20 mouse cellular contexts compared by ENCODE assay signal in the genomic region with DNA sequence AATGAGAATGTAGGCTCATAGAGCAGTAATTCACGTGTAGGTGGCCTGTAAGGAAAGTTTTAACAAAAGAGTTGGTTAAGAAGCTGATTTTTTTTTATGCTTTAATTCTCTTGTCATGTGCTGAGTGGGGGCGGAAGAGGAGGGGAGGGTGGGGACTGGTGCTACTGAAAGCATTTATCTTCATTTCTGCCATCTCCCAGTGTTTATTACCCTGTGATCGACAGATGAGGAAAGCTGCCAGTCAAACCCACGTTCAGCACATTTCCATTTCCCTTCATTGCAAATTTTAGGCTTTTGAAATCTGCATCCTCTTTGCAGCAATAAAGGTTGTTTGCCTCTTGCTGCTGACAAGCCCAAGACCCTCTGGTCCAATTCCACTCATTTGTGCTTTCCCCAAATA.
DNase-seq lines count a peak whose midpoint lies in the region; ATAC-seq and TF ChIP-seq lines count a peak whose summit lies in the region.
"Had no signal": no experiment of that assay in that cellular context is flagged by ENCODE, and none has a peak within 500 bp of the region (broad histone marks: within the 10 kb centered on the region; RNA-seq: fewer than 3 reads in every experiment).

No protein-coding gene starts in this region.

- peaks cover 9% of the 10 kb centered on the region for H3K4me1 ChIP-seq in forebrain, embryonic 15.5 days
- H3K4me1 ChIP-seq in forebrain, embryonic 12.5 days = no peaks in the 10 kb centered on the region
- peaks cover 16% of the 10 kb centered on the region for H3K4me1 ChIP-seq in neural tube, embryonic 13.5 days (replicated peaks)
- H3K4me1 ChIP-seq in olfactory bulb, adult 2 months (ENCODE audit: control insufficient read depth, insufficient read depth, low read length) = no peaks in the 10 kb centered on the region
- no peaks in the 10 kb centered on the region for H3K4me1 ChIP-seq in lung, postnatal 0 days (ENCODE audit: insufficient read depth, low read depth, low read length)
- H3K4me1 ChIP-seq: heart, embryonic 13.5 days; stomach, embryonic 15.5 days had no signal

- H3K4me2 ChIP-seq in forebrain, embryonic 15.5 days (replicated peaks) = no peak overlapping the region
- no peak overlapping the region for H3K4me2 ChIP-seq in forebrain, embryonic 12.5 days
- no peak overlapping the region for H3K4me2 ChIP-seq in neural tube, embryonic 13.5 days
- no peak overlapping the region for H3K4me2 ChIP-seq in lung, postnatal 0 days (replicated peaks; ENCODE audit: low read depth, low read length)
- H3K4me2 ChIP-seq: heart, embryonic 13.5 days; stomach, embryonic 15.5 days had no signal

- no peak for TF ChIP-seq EP300 in lung, postnatal 0 days (IDR thresholded peaks at IDR 0.05)

- 0 out of 2 replicates have a peak, but pooled peaks have one; percentile 58 for ATAC-seq in forebrain, embryonic 15.5 days (replicated peaks)
- ATAC-seq in forebrain, embryonic 12.5 days (ENCODE audit: low FRiP score) = no peak
- ATAC-seq in neural tube, embryonic 13.5 days (ENCODE audit: low read depth) = no peak
- no peak for ATAC-seq in lung, postnatal 0 days
- ATAC-seq: liver, postnatal 0 days; midbrain, embryonic 16.5 days had no signal

- WGBS in forebrain, embryonic 15.5 days = 50% methylated on average over 4 of the region's 4 CpGs
- 57% methylated on average over 4 of the region's 4 CpGs for WGBS in forebrain, embryonic 12.5 days
- 28% methylated on average over 4 of the region's 4 CpGs for WGBS in neural tube, embryonic 13.5 days
- 34% methylated on average over 4 of the region's 4 CpGs for WGBS in olfactory bulb, adult 2 months
- 74% methylated on average over 4 of the region's 4 CpGs for WGBS in lung, postnatal 0 days

- TF ChIP-seq CTCF in layer of hippocampus, adult 2 months (conservative IDR thresholded peaks at IDR 0.05) = no peak
- no peak for TF ChIP-seq CTCF in olfactory bulb, adult 2 months (IDR thresholded peaks at IDR 0.05; ENCODE audit: insufficient read depth, low read depth, low read length)
- TF ChIP-seq CTCF in lung, postnatal 0 days (IDR thresholded peaks at IDR 0.05) = no peak

- intact Hi-C loops in gastrocnemius, postnatal 36 days (cut with DNase I) = loop anchor here (2.0 kb wide), 1 partner anchor 23 kb away; no protein-coding TSS in a partner anchor

- peak overlapping the region; percentile 38 for H3K27ac ChIP-seq in forebrain, embryonic 15.5 days (replicated peaks)
- H3K27ac ChIP-seq in forebrain, embryonic 12.5 days = no peak overlapping the region
- H3K27ac ChIP-seq in neural tube, embryonic 13.5 days (replicated peaks) = peak overlapping the region; percentile 33; the same call in 1 of the 2 replicates
- H3K27ac ChIP-seq in layer of hippocampus, adult 2 months = peak overlapping the region; percentile 89
- 0 out of 2 replicates have a peak overlapping the region, but pooled peaks have one; percentile 6 for H3K27ac ChIP-seq in olfactory bulb, adult 2 months (ENCODE audit: insufficient read depth, low read depth, low read length)
- no peak overlapping the region for H3K27ac ChIP-seq in lung, postnatal 0 days (ENCODE audit: low read length)
- H3K27ac ChIP-seq: heart, embryonic 13.5 days; limb, embryonic 10.5 days; stomach, embryonic 15.5 days had no signal

- no peak for DNase-seq in neural tube, embryonic 10.5 days (ENCODE audit: extremely low spot score, low spot score)
- peak; percentile 51 to 82 for DNase-seq in layer of hippocampus, adult 2 months (ENCODE audit: low spot score in 2 of 2)
- DNase-seq in lung, postnatal 0 days (ENCODE audit: low spot score) = no peak
- DNase-seq in gastrocnemius, postnatal 36 days = no peak
- DNase-seq: adrenal gland, postnatal 14 days; cerebellum, adult 18-20 months; cerebellum, postnatal 25 days; kidney, adult 2 months; kidney, postnatal 14 days; liver, postnatal 0 days; lung, postnatal 14 days had no signal

- H3K9ac ChIP-seq in forebrain, embryonic 15.5 days (replicated peaks) = no peak overlapping the region
- H3K9ac ChIP-seq in forebrain, embryonic 12.5 days = no peak overlapping the region
- H3K9ac ChIP-seq in neural tube, embryonic 13.5 days = no peak overlapping the region
- H3K9ac ChIP-seq in lung, postnatal 0 days (replicated peaks; ENCODE audit: low read depth) = no peak overlapping the region
- H3K9ac ChIP-seq: heart, embryonic 13.5 days; liver, postnatal 0 days; stomach, embryonic 15.5 days had no signal

- H3K27me3 ChIP-seq in forebrain, embryonic 15.5 days = no peaks in the 10 kb centered on the region
- H3K27me3 ChIP-seq in forebrain, embryonic 12.5 days = no peaks in the 10 kb centered on the region
- H3K27me3 ChIP-seq in neural tube, embryonic 13.5 days = no peaks in the 10 kb centered on the region
- no peaks in the 10 kb centered on the region for H3K27me3 ChIP-seq in lung, postnatal 0 days (replicated peaks; ENCODE audit: insufficient read depth, low read length)
- H3K27me3 ChIP-seq: heart, embryonic 13.5 days; stomach, embryonic 15.5 days had no signal

- H3K4me3 ChIP-seq in forebrain, embryonic 15.5 days = no peak overlapping the region
- H3K4me3 ChIP-seq in forebrain, embryonic 12.5 days (replicated peaks) = no peak overlapping the region
- H3K4me3 ChIP-seq in neural tube, embryonic 13.5 days = no peak overlapping the region
- H3K4me3 ChIP-seq in layer of hippocampus, adult 2 months = no peak overlapping the region
- no peak overlapping the region for H3K4me3 ChIP-seq in olfactory bulb, adult 2 months (ENCODE audit: insufficient read depth, low read depth, low read length)
- no peak overlapping the region for H3K4me3 ChIP-seq in lung, postnatal 0 days (ENCODE audit: low read depth, low read length)
- H3K4me3 ChIP-seq: heart, embryonic 13.5 days; limb, embryonic 10.5 days; stomach, embryonic 15.5 days had no signal

- TF ChIP-seq POLR2A in olfactory bulb, adult 2 months (IDR thresholded peaks at IDR 0.05; ENCODE audit: insufficient read depth, low read depth, low read length) = no peak

- no peaks in the 10 kb centered on the region for H3K9me3 ChIP-seq in forebrain, embryonic 15.5 days
- no peaks in the 10 kb centered on the region for H3K9me3 ChIP-seq in forebrain, embryonic 12.5 days
- H3K9me3 ChIP-seq in neural tube, embryonic 13.5 days = no peaks in the 10 kb centered on the region
- no peaks in the 10 kb centered on the region for H3K9me3 ChIP-seq in lung, postnatal 0 days (ENCODE audit: low read length)
- H3K9me3 ChIP-seq: G1E; heart, embryonic 13.5 days; limb, embryonic 10.5 days; stomach, embryonic 15.5 days had no signal

- H3K36me3 ChIP-seq in forebrain, embryonic 15.5 days = no peaks in the 10 kb centered on the region
- no peaks in the 10 kb centered on the region for H3K36me3 ChIP-seq in forebrain, embryonic 12.5 days (replicated peaks)
- no peaks in the 10 kb centered on the region for H3K36me3 ChIP-seq in neural tube, embryonic 13.5 days
- no peaks in the 10 kb centered on the region for H3K36me3 ChIP-seq in lung, postnatal 0 days (ENCODE audit: insufficient read depth, low read length)
- H3K36me3 ChIP-seq: heart, embryonic 13.5 days; limb, embryonic 10.5 days; stomach, embryonic 15.5 days had no signal

Comparison
In these comparisons a context has a peak if more than half of its experiments do, and no peak if none do; other contexts are left out.
1. H3K27ac ChIP-seq: peak in forebrain, embryonic 15.5 days (single experiment), neural tube, embryonic 13.5 days (single experiment), layer of hippocampus, adult 2 months (single experiment) and olfactory bulb, adult 2 months (single experiment); none in forebrain, embryonic 12.5 days (single experiment) and lung, postnatal 0 days (single experiment).
2. DNase-seq: peak in layer of hippocampus, adult 2 months (2 of 2); none in neural tube, embryonic 10.5 days (single experiment), lung, postnatal 0 days (single experiment) and gastrocnemius, postnatal 36 days (0 of 2).